Mouse (Mus musculus) MEL (cell line): ENCODE results near the gene Cpped1.

Source experiments
- CHD1 ChIP-seq: IDR thresholded peaks from 2 replicates; pipeline ENCODE4 v1.6.1; 2012; ENCODE audit warnings: low read depth, mild to moderate bottlenecking, inconsistent platforms, low read length, improper control_type of control experiment
- CTCF ChIP-seq, 3 experiments: IDR thresholded peaks in 2 of 3; conservative IDR thresholded peaks in 1 of 3; 2 replicates each; pipeline ENCODE4 v1.5.1; 2011 to 2012; ENCODE audit warnings: low read length in 3 of 3, low read depth in 2 of 3, mild to moderate bottlenecking in 2 of 3, improper control_type of control experiment in 1 of 3, inconsistent platforms in 1 of 3, mixed read lengths in 1 of 3, moderate library complexity in 1 of 3; ENCODE audit not compliant: control insufficient read depth in 1 of 3, insufficient read depth in 1 of 3, poor library complexity in 1 of 3, severe bottlenecking in 1 of 3
- GATA1 ChIP-seq: IDR thresholded peaks from 2 replicates; pipeline ENCODE4 v1.6.1; 2011; ENCODE audit warnings: low read depth, low read length, improper control_type of control experiment
- JUND ChIP-seq: IDR thresholded peaks from 2 replicates; pipeline ENCODE4 v1.6.1; 2011; ENCODE audit warnings: low read depth, mild to moderate bottlenecking, improper control_type of control experiment, low read length
- MAFK ChIP-seq: IDR thresholded peaks from 2 replicates; pipeline ENCODE4 v1.6.1; 2011; ENCODE audit warnings: low read depth, mild to moderate bottlenecking, low read length, improper control_type of control experiment, borderline replicate concordance
- MAX ChIP-seq: IDR thresholded peaks from 2 replicates; pipeline ENCODE4 v1.6.1; 2011; ENCODE audit warnings: low read length, improper control_type of control experiment
- MYB ChIP-seq: IDR thresholded peaks from 2 replicates; pipeline ENCODE4 v1.6.1; 2011; ENCODE audit warnings: mild to moderate bottlenecking, low read depth, low read length, improper control_type of control experiment
- MYC ChIP-seq: IDR thresholded peaks from 2 replicates; pipeline ENCODE4 v1.6.1; 2011; ENCODE audit warnings: low read depth, mild to moderate bottlenecking, low read length, improper control_type of control experiment, moderate library complexity
- POLR2A ChIP-seq, 2 experiments: IDR thresholded peaks; 2 replicates each; pipeline ENCODE4 v1.6.1; 2011 to 2012; ENCODE audit warnings: low read length in 2 of 2, mild to moderate bottlenecking in 2 of 2, control low read depth in 1 of 2, improper control_type of control experiment in 1 of 2, low read depth in 1 of 2, moderate library complexity in 1 of 2; ENCODE audit not compliant: control insufficient read depth in 1 of 2, insufficient read depth in 1 of 2, poor library complexity in 1 of 2
- RAD21 ChIP-seq: IDR thresholded peaks from 2 replicates; pipeline ENCODE4 v1.6.1; 2011; ENCODE audit warnings: mild to moderate bottlenecking, low read depth, low read length, improper control_type of control experiment
- SMC3 ChIP-seq: IDR thresholded peaks from 2 replicates; pipeline ENCODE4 v1.6.1; 2011; ENCODE audit warnings: low read depth, low read length, improper control_type of control experiment
- USF1 ChIP-seq: IDR thresholded peaks from 2 replicates; pipeline ENCODE4 v1.6.1; 2014; ENCODE audit warnings: low read depth, mild to moderate bottlenecking, inconsistent platforms, low read length, improper control_type of control experiment, moderate library complexity
- USF2 ChIP-seq, 2 experiments: IDR thresholded peaks; 2 replicates each; pipeline ENCODE4 v1.6.1; 2011 to 2012; ENCODE audit warnings: improper control_type of control experiment in 2 of 2, low read length in 2 of 2, borderline replicate concordance in 1 of 2, inconsistent platforms in 1 of 2, low read depth in 1 of 2, mild to moderate bottlenecking in 1 of 2; ENCODE audit not compliant: insufficient read depth in 1 of 2
- ZNF384 ChIP-seq: IDR thresholded peaks from 2 replicates; pipeline ENCODE4 v1.6.1; 2012; ENCODE audit warnings: low read depth, mild to moderate bottlenecking, inconsistent platforms, low read length, improper control_type of control experiment

DNA sequence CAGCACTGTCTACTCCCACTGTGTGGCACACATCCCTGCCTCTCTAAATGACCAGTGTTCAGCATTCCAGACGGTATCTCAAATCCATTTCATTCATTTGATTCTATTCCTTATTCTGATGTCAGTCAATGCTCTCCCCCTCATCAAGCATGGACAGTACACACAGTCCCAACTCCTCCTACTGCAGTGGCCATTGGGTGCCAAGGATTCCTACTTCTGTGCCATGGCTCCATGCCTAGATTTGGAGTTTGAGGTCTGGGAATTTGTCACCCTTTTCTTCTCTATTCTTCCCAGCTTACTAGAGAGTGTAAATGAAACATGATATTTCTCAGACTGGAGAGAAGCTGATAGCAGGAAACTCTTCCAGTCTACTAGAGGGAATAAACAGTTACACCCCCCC is 2.3 kb downstream of the Cpped1 start:
- TF ChIP-seq CTCF (IDR thresholded peaks at IDR 0.05 in 2 of 3, conservative IDR thresholded peaks at IDR 0.05 in 1 of 3; ENCODE audit: control insufficient read depth in 1 of 3, insufficient read depth in 1 of 3, low read depth in 2 of 3, low read length in 3 of 3, poor library complexity in 1 of 3, severe bottlenecking in 1 of 3) = no peak
- TF ChIP-seq POLR2A (IDR thresholded peaks at IDR 0.05; ENCODE audit: control insufficient read depth in 1 of 2, insufficient read depth in 1 of 2, low read depth in 1 of 2, low read length in 2 of 2, poor library complexity in 1 of 2) = no peak
- TF ChIP-seq CHD1 = no peak
- TF ChIP-seq MAFK = no peak
- no peak for TF ChIP-seq ZNF384
- no peak for TF ChIP-seq GATA1
- TF ChIP-seq SMC3 = no peak
- TF ChIP-seq USF2 (IDR thresholded peaks at IDR 0.05; ENCODE audit: borderline replicate concordance in 1 of 2, insufficient read depth in 1 of 2, low read depth in 1 of 2, low read length in 2 of 2) = no peak
- no peak for TF ChIP-seq JUND
- TF ChIP-seq MYC = no peak
- TF ChIP-seq MAX = no peak
- no peak for TF ChIP-seq RAD21
- TF ChIP-seq MYB = no peak
- no peak for TF ChIP-seq USF1
